Mouse (Mus musculus) forebrain, embryonic 11.5 days (tissue): ENCODE results near the gene Fam229b. TPM values are rescaled to one million over a fixed set of nuclear protein-coding genes. Genes with fewer than 3 reads are reported as not detected.

Experiments used
- ATAC-seq: fragments of 200-750 bp; cut with Nextera tagmentation; replicated peaks from 2 replicates; pipeline ENCODE4 v1.8.0; 2017; ENCODE audit warnings: moderate TSS enrichment; ENCODE audit not compliant: low FRiP score
- DNase-seq: peaks from one replicate; pipeline ENCODE4 v3.0.0-alpha.2; 2017; ENCODE audit warnings: low spot score
- H3K27ac ChIP-seq: fragments of 300-500 bp; sonication (generic); 2 replicates; pipeline ENCODE4 v1.5.1; 2014; ENCODE audit warnings: low read depth, low read length
- H3K27me3 ChIP-seq: fragments of 300-500 bp; sonication (generic); 2 replicates; pipeline ENCODE4 v1.6.1; 2014; ENCODE audit warnings: mild to moderate bottlenecking, low read length, mixed read lengths; ENCODE audit not compliant: control insufficient read depth, insufficient read depth
- H3K36me3 ChIP-seq: fragments of 300-500 bp; sonication (generic); 2 replicates; pipeline ENCODE4 v1.6.1; 2014; ENCODE audit warnings: mild to moderate bottlenecking, low read length, moderate library complexity, mixed read lengths; ENCODE audit not compliant: control insufficient read depth, insufficient read depth
- H3K4me1 ChIP-seq: fragments of 300-500 bp; sonication (generic); replicated peaks from 2 replicates; pipeline ENCODE4 v1.6.1; 2014; ENCODE audit warnings: low read length, mixed read lengths; ENCODE audit not compliant: control insufficient read depth, insufficient read depth
- H3K4me2 ChIP-seq: fragments of 300-500 bp; sonication (generic); 2 replicates; pipeline ENCODE4 v1.6.1; 2014; ENCODE audit warnings: low read depth, mild to moderate bottlenecking, low read length, moderate library complexity, mixed read lengths; ENCODE audit not compliant: severe bottlenecking
- H3K4me3 ChIP-seq: fragments of 300-500 bp; sonication (generic); 2 replicates; pipeline ENCODE4 v1.5.1; 2014; ENCODE audit warnings: low read depth, low read length
- H3K9ac ChIP-seq: fragments of 300-500 bp; sonication (generic); 2 replicates; pipeline ENCODE4 v1.6.1; 2014; ENCODE audit warnings: low read length
- H3K9me3 ChIP-seq: fragments of 300-500 bp; sonication (generic); 2 replicates; pipeline ENCODE4 v1.6.1; 2016; ENCODE audit warnings: low read length, mixed read lengths; ENCODE audit not compliant: control insufficient read depth
- WGBS: fragments of 180-500 bp; shearing (Covaris S2); extraction: QIAGEN DNeasy Blood & Tissue Kit; methylation state at CpG from one replicate; pipeline ENCODE4 v1.1.7; 2014; 5-methylcytosine and 5-hydroxymethylcytosine counted together
- polyA plus RNA-seq: library from polyadenylated mRNA; unstranded; fragments of >200 nt; fragmentation: Nextera tagmentation; extraction: Ambion mirVana; gene quantifications from 2 replicates; pipeline ENCODE4 v1.2.1, GENCODE M21; 2014

Gene Fam229b
- polyA plus RNA-seq, 1 experiment from 2014 or later: 12.5 TPM

- peak; percentile 49; the same call in 1 of the 2 replicates for ATAC-seq
- Histone ChIP-seq H3K4me3 (no peak overlapping the region), H3K27me3 (no peaks in the 10 kb centered on the region), H3K9me3 (no peaks in the 10 kb centered on the region), H3K9ac (no peak overlapping the region), H3K36me3 (no peaks in the 10 kb centered on the region), H3K27ac (no peak overlapping the region), H3K4me2 (no peak overlapping the region), H3K4me1 (no peaks in the 10 kb centered on the region; the same call in 1 of the 2 replicates)
- WGBS: 33% methylated on average over 4 of the region's 4 CpGs
- peak; percentile 60 for DNase-seq
Measured at GRCm38 (mm10) chr10:39106935-39107334, 26.8 kb downstream of the Fam229b start.

- H3K9ac ChIP-seq: no peak overlapping the region
- no peak overlapping the region for H3K27ac ChIP-seq
- H3K4me2 ChIP-seq: no peak overlapping the region
- no peaks in the 10 kb centered on the region for H3K36me3 ChIP-seq
- H3K4me3 ChIP-seq: no peak overlapping the region
- no peaks in the 10 kb centered on the region for H3K9me3 ChIP-seq
- 43% methylated on average over 3 of the region's 3 CpGs for WGBS
- no peaks in the 10 kb centered on the region; the same call in 1 of the 2 replicates for H3K4me1 ChIP-seq
- H3K27me3 ChIP-seq: no peaks in the 10 kb centered on the region
- DNase-seq: no peak
- no peak for ATAC-seq
Measured at GRCm38 (mm10) chr10:39106413-39106812, 27.3 kb downstream of the Fam229b start.

GRCm38 (mm10) chr10:39104803-39105449, 28.8 kb downstream of the Fam229b start:
- H3K4me2 ChIP-seq: no peak overlapping the region
- no peaks in the 10 kb centered on the region for H3K9me3 ChIP-seq
- no peak for ATAC-seq
- no peaks in the 10 kb centered on the region for H3K36me3 ChIP-seq
- no peaks in the 10 kb centered on the region for H3K27me3 ChIP-seq
- DNase-seq: no peak
- no peak overlapping the region for H3K9ac ChIP-seq
- no peak overlapping the region for H3K4me3 ChIP-seq
- no peaks in the 10 kb centered on the region; the same call in 1 of the 2 replicates for H3K4me1 ChIP-seq
- H3K27ac ChIP-seq: no peak overlapping the region
- 95% methylated on average over 8 of the region's 8 CpGs for WGBS

GRCm38 (mm10) chr10:39098746-39099145, 35.0 kb downstream of the Fam229b start:
- Histone ChIP-seq H3K4me2 (no peak overlapping the region), H3K27me3 (no peaks in the 10 kb centered on the region), H3K27ac (no peak overlapping the region), H3K4me3 (no peak overlapping the region), H3K36me3 (no peaks in the 10 kb centered on the region), H3K9me3 (no peaks in the 10 kb centered on the region), H3K9ac (no peak overlapping the region), H3K4me1 (no peaks in the 10 kb centered on the region)
- no peak for ATAC-seq
- WGBS: 95% methylated on average over 10 of the region's 10 CpGs
- no peak for DNase-seq

- 85% methylated on average over 9 of the region's 9 CpGs for WGBS
- ATAC-seq: no peak
Measured at GRCm38 (mm10) chr10:39096981-39097380, 36.7 kb downstream of the Fam229b start.

GRCm38 (mm10) chr10:39072048-39072447, 61.7 kb downstream of the Fam229b start:
- no peak overlapping the region for H3K4me2 ChIP-seq
- no peaks in the 10 kb centered on the region for H3K27me3 ChIP-seq
- DNase-seq (no peak), ATAC-seq (no peak)
- no peaks in the 10 kb centered on the region for H3K36me3 ChIP-seq
- H3K9ac ChIP-seq: no peak overlapping the region
- 86% methylated on average over 4 of the region's 4 CpGs for WGBS
- H3K27ac ChIP-seq: no peak overlapping the region
- no peak overlapping the region for H3K4me3 ChIP-seq
- H3K9me3 ChIP-seq: no peaks in the 10 kb centered on the region
- H3K4me1 ChIP-seq: no peaks in the 10 kb centered on the region

More at GRCm38 (mm10) chr10:39096981-39097380, 36.7 kb downstream of the Fam229b start:
- DNase-seq: no peak
- no peaks in the 10 kb centered on the region for H3K9me3 ChIP-seq
- H3K4me3 ChIP-seq: no peak overlapping the region
- no peaks in the 10 kb centered on the region for H3K4me1 ChIP-seq
- H3K27ac ChIP-seq: no peak overlapping the region
- no peaks in the 10 kb centered on the region for H3K27me3 ChIP-seq
- no peak overlapping the region for H3K4me2 ChIP-seq
- H3K36me3 ChIP-seq: no peaks in the 10 kb centered on the region
- no peak overlapping the region for H3K9ac ChIP-seq

Other genes starting within 250 kb of the Fam229b start
- 13.9 and 16.5 TPM in 2 replicates for gene Lama4, start 168.4 kb downstream of the Fam229b start, polyA plus RNA-seq
- gene Tube1, start 62 bp upstream of the Fam229b start, polyA plus RNA-seq: 23.2 and 25.4 TPM in 2 replicates
- 0.27 and 0.31 TPM in 2 replicates for gene Ccn6, start 29.9 kb upstream of the Fam229b start, polyA plus RNA-seq
- 42.7 and 44.6 TPM in 2 replicates for gene Fyn, start 234.9 kb upstream of the Fam229b start, polyA plus RNA-seq